Mouse (Mus musculus) myocyte (in vitro differentiated cells): ENCODE measurements around the gene Fcho1.

Experiments
- POLR2A ChIP-seq: IDR thresholded peaks from one replicate; pipeline ENCODE4 v1.6.1; 2011; ENCODE audit warnings: low read depth, mild to moderate bottlenecking, control low read depth, moderate library complexity; ENCODE audit not compliant: insufficient read length
- REST ChIP-seq: IDR thresholded peaks from one replicate; pipeline ENCODE4 v1.6.1; 2011; ENCODE audit warnings: mild to moderate bottlenecking, control low read depth, moderate library complexity; ENCODE audit not compliant: insufficient read depth, insufficient read length
- USF1 ChIP-seq: IDR thresholded peaks from one replicate; pipeline ENCODE4 v1.6.1; 2011; ENCODE audit warnings: low read depth, mild to moderate bottlenecking, control low read depth, moderate library complexity

- TF ChIP-seq POLR2A = no peak
- TF ChIP-seq REST = no peak
- no peak for TF ChIP-seq USF1
Measured at GRCm38 (mm10) chr8:71659751-71660150, 65.8 kb downstream of the Fcho1 start.
